Mouse (Mus musculus) erythroblast, embryonic 14.5 days (primary cell): ENCODE measurements around the gene Dscam. TPM values are rescaled to one million over a fixed set of nuclear protein-coding genes. Genes with fewer than 3 reads are reported as not detected.

Experiments used
- H3K27me3 ChIP-seq: 2 replicates; pipeline ENCODE4 v1.6.1; 2012; ENCODE audit warnings: inconsistent platforms; ENCODE audit not compliant: control insufficient read depth
- H3K36me3 ChIP-seq: 2 replicates; pipeline ENCODE4 v1.6.1; 2012; ENCODE audit warnings: mild to moderate bottlenecking, inconsistent platforms; ENCODE audit not compliant: control insufficient read depth
- H3K4me1 ChIP-seq: 2 replicates; pipeline ENCODE4 v1.6.1; 2012; ENCODE audit warnings: inconsistent platforms; ENCODE audit not compliant: control insufficient read depth
- H3K4me3 ChIP-seq: replicated peaks from 2 replicates; pipeline ENCODE3; 2012; ENCODE audit warnings: moderate library complexity, mild to moderate bottlenecking, inconsistent platforms
- H3K9me3 ChIP-seq: 2 replicates; pipeline ENCODE4 v1.6.1; 2012; ENCODE audit warnings: low read length, inconsistent platforms, mixed read lengths; ENCODE audit not compliant: control insufficient read depth
- GATA1 ChIP-seq: IDR thresholded peaks from 2 replicates; pipeline ENCODE4 v1.6.1; 2012; ENCODE audit warnings: low read length, inconsistent platforms, mixed read lengths
- TAL1 ChIP-seq: IDR thresholded peaks from 3 replicates; pipeline ENCODE4 v1.6.1; 2012; ENCODE audit warnings: low read length, inconsistent platforms, mixed read lengths
- polyA plus RNA-seq: library from polyadenylated mRNA; stranded (reverse); fragments of >175 nt; gene quantifications from 2 replicates; pipeline ENCODE4 v1.2.3, GENCODE M21; 2012

The Dscam gene
- polyA plus RNA-seq, 1 experiment = not detected

DNA sequence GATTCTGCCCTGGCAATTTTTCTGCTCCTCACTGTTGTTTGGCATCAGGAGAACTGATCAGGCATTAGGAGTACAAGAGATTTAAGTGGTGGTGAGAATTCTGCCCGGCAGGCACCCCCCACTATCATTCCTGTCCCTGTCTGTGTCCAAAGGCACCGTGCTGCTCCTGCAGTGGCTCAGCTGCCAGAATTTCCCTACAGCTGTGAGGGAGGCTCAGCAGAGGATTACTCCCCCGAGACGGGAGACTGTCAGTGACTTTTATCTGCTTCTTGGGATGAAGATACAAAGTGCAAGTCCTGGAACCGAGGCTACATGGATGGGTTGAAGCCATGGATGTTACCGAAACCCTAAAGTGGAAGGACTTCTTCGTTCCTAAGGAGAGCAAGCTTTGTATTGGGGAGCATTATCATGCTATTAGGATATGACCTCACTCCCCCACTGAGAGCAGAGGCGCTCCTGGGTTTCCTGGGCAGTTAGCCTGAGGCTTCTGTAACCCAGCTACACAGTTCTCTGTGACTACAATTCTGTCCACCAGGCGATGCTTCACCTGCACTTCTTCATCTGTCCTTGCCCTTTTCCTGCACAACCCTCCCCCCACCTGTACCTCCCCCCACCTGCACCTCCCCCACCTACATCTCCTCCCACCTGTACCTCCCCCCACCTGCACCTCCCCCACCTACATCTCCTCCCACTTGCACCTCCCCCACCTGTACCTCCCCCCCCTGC is 412.8 kb downstream of the Dscam start:
- Histone ChIP-seq H3K4me3 (no peak overlapping the region), H3K36me3 (no peaks in the 10 kb centered on the region), H3K27me3 (no peaks in the 10 kb centered on the region), H3K9me3 (no peaks in the 10 kb centered on the region), H3K4me1 (no peaks in the 10 kb centered on the region)
- no peak for TF ChIP-seq GATA1
- no peak for TF ChIP-seq TAL1

DNA sequence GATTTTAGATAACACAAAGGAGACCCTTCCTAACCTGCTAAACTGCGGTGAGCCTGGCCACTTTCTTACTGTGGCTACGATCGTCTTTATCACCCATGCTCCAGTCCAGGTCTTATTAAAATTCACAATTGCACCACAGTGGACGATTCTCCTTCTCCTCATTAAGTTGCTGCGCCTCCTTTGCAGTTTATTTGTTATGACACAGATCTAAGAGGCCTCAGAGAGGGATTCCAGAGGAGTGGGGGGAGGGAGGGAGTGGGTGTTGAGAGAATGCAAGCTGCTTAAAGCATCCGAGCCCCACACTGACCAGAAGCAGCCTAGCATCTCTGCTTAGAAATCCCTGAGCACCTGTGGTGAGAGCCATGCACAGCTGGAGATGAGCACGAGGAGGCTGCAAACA is 413.6 kb downstream of the Dscam start:
- TF ChIP-seq TAL1 (no peak), GATA1 (no peak)

DNA sequence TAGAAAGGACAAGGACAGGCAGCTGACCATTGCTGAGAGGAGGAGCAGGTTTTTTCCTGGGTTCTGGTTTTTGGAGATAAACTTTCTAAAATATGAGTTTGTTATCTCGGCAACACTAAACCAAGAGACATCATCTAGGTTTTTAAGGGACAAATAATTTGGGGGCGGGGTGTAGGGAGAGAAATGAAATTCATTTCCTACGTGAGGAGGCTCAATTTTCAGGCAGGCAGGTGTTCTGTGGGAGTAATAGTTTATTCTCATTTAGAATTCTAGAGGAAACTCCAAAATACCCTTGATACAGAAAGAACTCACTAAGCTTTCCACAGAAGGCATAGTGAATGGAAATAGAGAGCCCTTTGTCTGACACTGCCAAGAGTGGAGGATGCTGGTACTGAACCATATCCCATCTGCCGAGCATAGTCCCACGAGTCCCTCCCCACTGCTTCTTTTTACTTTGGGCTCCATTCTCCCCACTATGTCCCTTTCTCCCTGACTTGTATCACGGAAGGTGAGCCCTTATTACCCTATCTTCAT is 415.5 kb downstream of the Dscam start:
- Histone ChIP-seq H3K9me3 (no peaks in the 10 kb centered on the region), H3K27me3 (no peaks in the 10 kb centered on the region), H3K4me3 (no peak overlapping the region), H3K4me1 (no peaks in the 10 kb centered on the region), H3K36me3 (no peaks in the 10 kb centered on the region)
- TF ChIP-seq TAL1 (no peak), GATA1 (no peak)

More for the DNA sequence above, 413.6 kb downstream of the Dscam start:
- Histone ChIP-seq H3K27me3 (no peaks in the 10 kb centered on the region), H3K4me1 (no peaks in the 10 kb centered on the region), H3K9me3 (no peaks in the 10 kb centered on the region), H3K36me3 (no peaks in the 10 kb centered on the region), H3K4me3 (no peak overlapping the region)

DNA sequence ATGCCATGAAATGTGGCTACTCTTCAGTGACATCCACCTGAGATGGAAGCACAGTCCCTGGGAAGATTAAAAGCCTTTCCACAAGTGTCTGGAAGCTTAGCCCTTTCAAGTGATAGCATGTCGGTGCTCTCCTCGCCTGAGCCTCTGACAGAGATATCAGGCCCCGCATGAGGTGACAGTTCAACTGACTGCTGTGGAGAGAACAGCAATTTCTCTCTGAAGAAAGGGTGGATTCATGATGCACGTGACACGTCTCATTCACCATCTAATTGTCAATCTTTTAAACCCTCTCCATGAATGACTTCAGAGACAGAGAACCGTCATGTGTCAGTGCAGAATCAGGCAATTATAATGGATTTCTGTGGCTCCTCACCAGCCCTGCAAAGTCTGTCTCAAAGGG is 416.2 kb downstream of the Dscam start:
- Histone ChIP-seq H3K4me1 (no peaks in the 10 kb centered on the region), H3K9me3 (no peaks in the 10 kb centered on the region), H3K4me3 (no peak overlapping the region), H3K27me3 (no peaks in the 10 kb centered on the region), H3K36me3 (no peaks in the 10 kb centered on the region)
- TF ChIP-seq GATA1 = no peak
- TF ChIP-seq TAL1 = no peak

DNA sequence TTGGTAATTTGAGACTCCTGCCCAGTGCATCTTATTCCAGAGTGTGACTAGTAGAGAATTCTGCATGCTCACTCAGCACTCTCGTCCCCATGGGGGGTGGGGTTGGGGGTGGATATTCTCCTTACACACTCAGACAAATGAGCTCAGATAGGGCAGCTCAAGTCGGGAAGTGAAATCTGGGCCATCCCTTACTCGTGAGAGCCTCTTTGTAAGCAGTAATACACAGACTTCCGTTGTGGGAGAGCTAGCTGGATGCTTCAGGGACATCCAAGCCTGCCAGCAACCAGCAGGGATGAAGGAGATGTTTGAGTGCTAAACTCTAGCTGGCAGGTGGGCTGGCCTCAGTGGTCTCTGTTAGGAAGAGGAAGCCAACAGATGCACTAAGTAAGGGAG is 416.8 kb downstream of the Dscam start:
- H3K36me3 ChIP-seq = no peaks in the 10 kb centered on the region

DNA sequence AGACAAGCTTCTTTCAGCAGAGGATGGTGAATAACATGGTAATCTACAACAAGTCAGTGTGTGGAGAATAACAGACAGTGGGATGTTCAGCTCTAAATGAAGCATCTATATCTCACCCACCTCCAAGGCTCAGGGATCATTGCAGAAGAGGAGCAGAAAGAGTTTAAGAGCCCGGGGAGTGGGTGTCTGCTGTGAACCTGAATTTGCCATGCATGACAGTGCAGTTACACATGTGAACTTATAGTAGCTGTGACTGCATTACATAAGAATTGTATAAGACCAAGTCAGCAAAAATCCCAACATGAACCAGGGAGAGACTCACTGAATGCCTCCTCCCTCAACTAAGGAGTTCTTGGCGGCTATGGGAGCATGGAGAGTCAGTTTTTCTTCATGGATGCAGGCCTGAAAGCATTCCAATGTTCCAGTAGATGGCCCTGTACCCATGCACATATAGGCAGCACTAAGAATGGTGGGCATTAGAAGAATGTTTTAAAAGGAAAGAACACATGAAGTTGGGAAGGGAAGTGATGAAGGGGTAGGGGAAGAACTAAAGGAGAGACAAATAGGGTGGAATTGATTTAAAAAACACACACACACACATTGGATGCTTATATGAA is 417.3 kb downstream of the Dscam start:
- Histone ChIP-seq H3K4me1 (no peaks in the 10 kb centered on the region), H3K4me3 (no peak overlapping the region), H3K9me3 (no peaks in the 10 kb centered on the region), H3K36me3 (no peaks in the 10 kb centered on the region), H3K27me3 (no peaks in the 10 kb centered on the region)
- TF ChIP-seq GATA1 = no peak
- TF ChIP-seq TAL1 = no peak

More for the DNA sequence above, 416.8 kb downstream of the Dscam start:
- Histone ChIP-seq H3K4me1 (no peaks in the 10 kb centered on the region), H3K4me3 (no peak overlapping the region), H3K9me3 (no peaks in the 10 kb centered on the region), H3K27me3 (no peaks in the 10 kb centered on the region)
- no peak for TF ChIP-seq TAL1
- no peak for TF ChIP-seq GATA1

DNA sequence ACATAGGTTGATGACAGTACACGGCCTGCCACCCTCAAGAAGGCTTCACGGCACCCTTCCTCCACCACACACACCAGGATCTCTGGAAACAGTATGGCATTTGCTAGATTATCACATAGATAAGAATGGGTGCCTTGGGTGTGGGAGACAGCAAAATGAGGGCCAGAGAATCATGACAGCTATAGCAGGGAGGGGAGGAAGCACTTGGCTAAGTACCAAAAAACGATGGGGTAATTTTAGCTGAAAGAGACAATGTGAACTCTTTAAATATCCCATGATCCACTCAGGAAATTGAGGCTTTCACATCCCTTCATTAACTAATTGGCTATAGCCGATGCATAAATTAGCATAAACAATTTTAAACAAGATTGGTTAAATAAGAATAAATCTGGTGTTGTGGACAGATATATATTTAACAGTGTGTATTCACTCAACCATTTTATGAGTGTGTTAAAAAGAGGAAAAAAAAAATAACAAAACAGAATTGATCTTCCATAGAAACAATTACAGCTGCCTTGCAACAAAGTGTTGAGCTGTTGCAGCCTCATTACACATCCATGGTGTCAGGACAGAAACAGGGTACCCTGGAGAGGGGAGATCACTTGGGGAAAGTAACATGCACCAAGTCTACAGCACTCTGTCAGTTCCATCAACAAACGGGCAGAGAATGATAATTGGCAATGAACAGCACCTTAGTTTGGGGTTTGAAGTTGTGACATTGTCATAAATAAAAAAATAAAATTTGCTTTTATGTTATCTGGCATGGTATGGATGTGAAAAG is 427.9 kb downstream of the Dscam start:
- Histone ChIP-seq H3K27me3 (no peaks in the 10 kb centered on the region), H3K36me3 (no peaks in the 10 kb centered on the region), H3K9me3 (no peaks in the 10 kb centered on the region), H3K4me3 (no peak overlapping the region), H3K4me1 (peaks cover 10% of the 10 kb centered on the region)
- no peak for TF ChIP-seq GATA1
- no peak for TF ChIP-seq TAL1

- H3K27me3 ChIP-seq = no peaks in the 10 kb centered on the region
- H3K4me3 ChIP-seq = no peak overlapping the region
- H3K9me3 ChIP-seq = no peaks in the 10 kb centered on the region
- TF ChIP-seq GATA1 = no peak
- H3K36me3 ChIP-seq = no peaks in the 10 kb centered on the region
- peaks cover 10% of the 10 kb centered on the region for H3K4me1 ChIP-seq
Measured at GRCm38 (mm10) chr16:96741336-96741735, 429.2 kb downstream of the Dscam start.
